In the genomic region with DNA sequence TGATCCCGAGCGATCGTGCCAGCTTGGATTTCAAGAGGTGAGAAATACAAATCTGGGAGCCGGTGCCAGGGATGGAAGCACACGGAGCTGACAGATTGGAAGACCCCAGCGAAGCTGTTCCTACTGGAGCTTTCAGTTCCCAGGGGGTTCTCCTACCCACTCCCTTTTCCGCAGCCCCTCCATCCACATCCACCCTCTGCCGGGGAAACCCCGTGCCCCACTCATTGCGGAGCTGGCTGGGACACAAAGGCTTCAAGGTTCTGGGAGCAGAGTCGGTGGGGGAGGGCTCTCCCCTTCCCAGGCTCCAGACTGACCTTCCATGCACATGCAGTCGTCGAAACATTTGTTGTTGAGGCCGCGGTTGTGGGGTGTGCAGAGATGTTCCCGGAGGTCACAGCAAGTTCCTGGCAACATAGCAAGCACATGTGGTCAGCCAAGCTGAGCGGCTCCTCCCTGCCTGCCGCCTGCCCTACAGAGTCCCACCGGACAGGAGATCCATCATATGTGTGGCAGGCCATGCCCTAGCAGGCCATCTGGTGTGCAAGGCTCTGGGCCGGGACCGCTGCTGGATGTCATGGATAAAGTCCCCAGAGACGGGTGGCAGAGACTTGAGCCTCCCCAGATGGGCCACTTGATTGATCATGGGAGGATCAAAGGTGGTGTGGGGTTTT, we compare ENCODE assay signal across 9 mouse cellular contexts. TPM values are rescaled to one million over a fixed set of nuclear protein-coding genes. Genes with fewer than 3 reads are reported as not detected.
A peak's percentile ranks its signal among the peaks of the same experiment; 100 is the strongest.
DNase-seq lines count a peak whose midpoint lies in the region; ATAC-seq and TF ChIP-seq lines count a peak whose summit lies in the region.
"Had no signal": no experiment of that assay in that cellular context is flagged by ENCODE, and none has a peak within 500 bp of the region (broad histone marks: within the 10 kb centered on the region; RNA-seq: fewer than 3 reads in every experiment).

No protein-coding gene starts in this region.

- no peak for DNase-seq in forebrain, embryonic 11.5 days (ENCODE audit: low spot score)
- no peak for DNase-seq in liver, postnatal 0 days
- DNase-seq in embryo, embryonic 11 days = peak; percentile 76
- no peak for DNase-seq in spleen, adult 18-20 months
- DNase-seq in frontal cortex, adult 2 months (ENCODE audit: extremely low spot score in 1 of 2, low spot score in 1 of 2) = no peak

- TF ChIP-seq EP300 in liver, postnatal 0 days (IDR thresholded peaks at IDR 0.05; ENCODE audit: low read depth) = no peak

- no peaks in the 10 kb centered on the region for H3K27me3 ChIP-seq in forebrain, embryonic 12.5 days
- H3K27me3 ChIP-seq in forebrain, embryonic 11.5 days (ENCODE audit: control insufficient read depth, insufficient read depth, low read length) = no peaks in the 10 kb centered on the region
- peaks cover 18% of the 10 kb centered on the region for H3K27me3 ChIP-seq in liver, embryonic 12.5 days (replicated peaks)
- H3K27me3 ChIP-seq in liver, postnatal 0 days (ENCODE audit: insufficient read depth, low read length) = no peaks in the 10 kb centered on the region
- no peaks in the 10 kb centered on the region for H3K27me3 ChIP-seq in limb, embryonic 15.5 days

- H3K9me3 ChIP-seq in forebrain, embryonic 12.5 days = no peaks in the 10 kb centered on the region
- no peaks in the 10 kb centered on the region for H3K9me3 ChIP-seq in forebrain, embryonic 11.5 days (ENCODE audit: control insufficient read depth, low read length)
- no peaks in the 10 kb centered on the region for H3K9me3 ChIP-seq in liver, embryonic 12.5 days (replicated peaks)
- no peaks in the 10 kb centered on the region for H3K9me3 ChIP-seq in liver, postnatal 0 days (ENCODE audit: low read length)
- H3K9me3 ChIP-seq in limb, embryonic 15.5 days = no peaks in the 10 kb centered on the region
- H3K9me3 ChIP-seq: G1E had no signal

- H3K9ac ChIP-seq in forebrain, embryonic 12.5 days = no peak overlapping the region
- H3K9ac ChIP-seq in forebrain, embryonic 11.5 days (ENCODE audit: low read length) = no peak overlapping the region
- no peak overlapping the region for H3K9ac ChIP-seq in liver, embryonic 12.5 days
- no peak overlapping the region for H3K9ac ChIP-seq in liver, postnatal 0 days (replicated peaks)
- H3K9ac ChIP-seq in limb, embryonic 15.5 days = 0 out of 2 replicates have a peak overlapping the region, but pooled peaks have one; percentile 17

- H3K27ac ChIP-seq in forebrain, embryonic 12.5 days = 0 out of 2 replicates have a peak overlapping the region, but pooled peaks have one; percentile 54
- H3K27ac ChIP-seq in forebrain, embryonic 11.5 days (ENCODE audit: low read depth, low read length) = no peak overlapping the region
- H3K27ac ChIP-seq in liver, embryonic 12.5 days = no peak overlapping the region
- H3K27ac ChIP-seq in liver, postnatal 0 days (ENCODE audit: low read depth) = no peak overlapping the region
- no peak overlapping the region for H3K27ac ChIP-seq in limb, embryonic 15.5 days

- WGBS in forebrain, embryonic 12.5 days = 81% methylated on average over 22 of the region's 22 CpGs
- WGBS in forebrain, embryonic 11.5 days = 81% methylated on average over 22 of the region's 22 CpGs
- WGBS in liver, embryonic 12.5 days (ENCODE audit: insufficient replicate concordance) = 45% methylated on average over 22 of the region's 22 CpGs
- 53% methylated on average over 22 of the region's 22 CpGs for WGBS in liver, postnatal 0 days (ENCODE audit: insufficient replicate concordance)
- WGBS in limb, embryonic 15.5 days = 32% methylated on average over 22 of the region's 22 CpGs

- TF ChIP-seq CTCF in liver, postnatal 0 days (IDR thresholded peaks at IDR 0.05; ENCODE audit: low read depth) = no peak

- H3K4me1 ChIP-seq in forebrain, embryonic 12.5 days = no peaks in the 10 kb centered on the region
- no peaks in the 10 kb centered on the region for H3K4me1 ChIP-seq in forebrain, embryonic 11.5 days (replicated peaks; ENCODE audit: control insufficient read depth, insufficient read depth, low read length)
- peaks cover 5% of the 10 kb centered on the region; the same call in 1 of the 2 replicates for H3K4me1 ChIP-seq in liver, embryonic 12.5 days
- H3K4me1 ChIP-seq in liver, postnatal 0 days (ENCODE audit: insufficient read depth) = no peaks in the 10 kb centered on the region
- peaks cover 10% of the 10 kb centered on the region for H3K4me1 ChIP-seq in limb, embryonic 15.5 days

- no peak overlapping the region for H3K4me3 ChIP-seq in forebrain, embryonic 12.5 days (replicated peaks)
- H3K4me3 ChIP-seq in forebrain, embryonic 11.5 days (ENCODE audit: low read depth, low read length) = no peak overlapping the region
- H3K4me3 ChIP-seq in liver, embryonic 12.5 days = no peak overlapping the region
- H3K4me3 ChIP-seq in liver, postnatal 0 days (ENCODE audit: low read depth, low read length) = no peak overlapping the region
- H3K4me3 ChIP-seq in limb, embryonic 15.5 days = no peak overlapping the region

- peaks cover 6% of the 10 kb centered on the region for H3K36me3 ChIP-seq in forebrain, embryonic 12.5 days (replicated peaks)
- no peaks in the 10 kb centered on the region for H3K36me3 ChIP-seq in forebrain, embryonic 11.5 days (ENCODE audit: control insufficient read depth, insufficient read depth, low read length)
- no peaks in the 10 kb centered on the region for H3K36me3 ChIP-seq in liver, embryonic 12.5 days
- no peaks in the 10 kb centered on the region for H3K36me3 ChIP-seq in liver, postnatal 0 days (replicated peaks; ENCODE audit: insufficient read depth, low read length)
- no peaks in the 10 kb centered on the region for H3K36me3 ChIP-seq in limb, embryonic 15.5 days
- H3K36me3 ChIP-seq: G1E had no signal

- no peak overlapping the region for H3K4me2 ChIP-seq in forebrain, embryonic 12.5 days
- no peak overlapping the region for H3K4me2 ChIP-seq in forebrain, embryonic 11.5 days (ENCODE audit: low read depth, low read length, severe bottlenecking)
- H3K4me2 ChIP-seq in liver, embryonic 12.5 days = no peak overlapping the region
- no peak overlapping the region for H3K4me2 ChIP-seq in liver, postnatal 0 days (ENCODE audit: low read depth, low read length)
- 0 out of 2 replicates have a peak overlapping the region, but pooled peaks have one; percentile 20 for H3K4me2 ChIP-seq in limb, embryonic 15.5 days

- no peak for ATAC-seq in forebrain, embryonic 12.5 days (ENCODE audit: low FRiP score)
- ATAC-seq in forebrain, embryonic 11.5 days (replicated peaks; ENCODE audit: low FRiP score) = no peak
- peak; percentile 17; the same call in 1 of the 2 replicates for ATAC-seq in liver, embryonic 12.5 days
- ATAC-seq in liver, postnatal 0 days = no peak
- no peak for ATAC-seq in limb, embryonic 15.5 days (ENCODE audit: insufficient number of reproducible peaks, low FRiP score, low TSS enrichment, low read depth)

RNA-seq across cellular contexts. Expression of a gene that starts 19.9 kb away (rescaled TPM):
- 8.4 and 9.2 TPM in 2 replicates for polyA plus RNA-seq in forebrain, embryonic 12.5 days (2016; fragmentation: Nextera tagmentation; extraction: Ambion mirVana)
- 15.0 and 15.6 TPM in 2 replicates for polyA plus RNA-seq in forebrain, embryonic 11.5 days (2014; fragmentation: Nextera tagmentation; extraction: Ambion mirVana)
- polyA plus RNA-seq in liver, embryonic 12.5 days (2016; fragmentation: Nextera tagmentation; extraction: Ambion mirVana) = 12.3 and 12.5 TPM in 2 replicates
- 10.4 and 10.8 TPM in 2 replicates for polyA plus RNA-seq in liver, postnatal 0 days (2015; fragmentation: Nextera tagmentation; extraction: Ambion mirVana)
- polyA plus RNA-seq in limb, embryonic 15.5 days (2015; fragmentation: Nextera tagmentation; extraction: Ambion mirVana) = 14.8 and 15.9 TPM in 2 replicates
- polyA plus RNA-seq in frontal cortex, adult 2 months (2012; rRNA removed) = 7.5 and 9.6 TPM in 2 replicates

RNA-seq across cellular contexts. Expression of a gene that starts 22.4 kb away (rescaled TPM):
- 76.1 and 81.6 TPM in 2 replicates for polyA plus RNA-seq in forebrain, embryonic 12.5 days (2016; fragmentation: Nextera tagmentation; extraction: Ambion mirVana)
- polyA plus RNA-seq in forebrain, embryonic 11.5 days (2014; fragmentation: Nextera tagmentation; extraction: Ambion mirVana) = 68.5 and 75.0 TPM in 2 replicates
- polyA plus RNA-seq in liver, embryonic 12.5 days (2016; fragmentation: Nextera tagmentation; extraction: Ambion mirVana) = 24.2 and 25.5 TPM in 2 replicates
- 16.9 and 18.8 TPM in 2 replicates for polyA plus RNA-seq in liver, postnatal 0 days (2015; fragmentation: Nextera tagmentation; extraction: Ambion mirVana)
- 47.7 and 48.4 TPM in 2 replicates for polyA plus RNA-seq in limb, embryonic 15.5 days (2015; fragmentation: Nextera tagmentation; extraction: Ambion mirVana)
- polyA plus RNA-seq in frontal cortex, adult 2 months (2012; rRNA removed) = 24.8 and 27.8 TPM in 2 replicates

RNA-seq across cellular contexts. Expression of a gene that starts 22.7 kb away (rescaled TPM):
- 6.4 and 8.0 TPM in 2 replicates for polyA plus RNA-seq in forebrain, embryonic 12.5 days (2016; fragmentation: Nextera tagmentation; extraction: Ambion mirVana)
- polyA plus RNA-seq in forebrain, embryonic 11.5 days (2014; fragmentation: Nextera tagmentation; extraction: Ambion mirVana) = 3.8 and 5.0 TPM in 2 replicates
- polyA plus RNA-seq in liver, embryonic 12.5 days (2016; fragmentation: Nextera tagmentation; extraction: Ambion mirVana) = 0.08 TPM in 2 replicates
- 0.04 and 0.05 TPM in 2 replicates for polyA plus RNA-seq in liver, postnatal 0 days (2015; fragmentation: Nextera tagmentation; extraction: Ambion mirVana)
- polyA plus RNA-seq in limb, embryonic 15.5 days (2015; fragmentation: Nextera tagmentation; extraction: Ambion mirVana) = 0.22 and 0.29 TPM in 2 replicates
- polyA plus RNA-seq in frontal cortex, adult 2 months (2012; rRNA removed) = 0.97 and 1.2 TPM in 2 replicates
- polyA plus RNA-seq: G1E had no signal

RNA-seq across cellular contexts. Expression of a gene that starts 44.2 kb away (rescaled TPM):
- 14.9 and 16.4 TPM in 2 replicates for polyA plus RNA-seq in forebrain, embryonic 12.5 days (2016; fragmentation: Nextera tagmentation; extraction: Ambion mirVana)
- polyA plus RNA-seq in forebrain, embryonic 11.5 days (2014; fragmentation: Nextera tagmentation; extraction: Ambion mirVana) = 10.2 and 13.6 TPM in 2 replicates
- polyA plus RNA-seq in liver, embryonic 12.5 days (2016; fragmentation: Nextera tagmentation; extraction: Ambion mirVana) = 20.5 and 28.7 TPM in 2 replicates
- 30.1 and 32.0 TPM in 2 replicates for polyA plus RNA-seq in liver, postnatal 0 days (2015; fragmentation: Nextera tagmentation; extraction: Ambion mirVana)
- polyA plus RNA-seq in limb, embryonic 15.5 days (2015; fragmentation: Nextera tagmentation; extraction: Ambion mirVana) = 18.0 and 20.8 TPM in 2 replicates
- 33.9 and 40.0 TPM in 2 replicates for polyA plus RNA-seq in frontal cortex, adult 2 months (2012; rRNA removed)

RNA-seq across cellular contexts. Expression of a gene that starts 52.5 kb away (rescaled TPM):
- 57.5 and 60.5 TPM in 2 replicates for polyA plus RNA-seq in forebrain, embryonic 12.5 days (2016; fragmentation: Nextera tagmentation; extraction: Ambion mirVana)
- polyA plus RNA-seq in forebrain, embryonic 11.5 days (2014; fragmentation: Nextera tagmentation; extraction: Ambion mirVana) = 44.9 and 45.0 TPM in 2 replicates
- 1.6 and 1.7 TPM in 2 replicates for polyA plus RNA-seq in liver, embryonic 12.5 days (2016; fragmentation: Nextera tagmentation; extraction: Ambion mirVana)
- polyA plus RNA-seq in liver, postnatal 0 days (2015; fragmentation: Nextera tagmentation; extraction: Ambion mirVana) = 0.81 and 0.97 TPM in 2 replicates
- 5.2 and 6.5 TPM in 2 replicates for polyA plus RNA-seq in limb, embryonic 15.5 days (2015; fragmentation: Nextera tagmentation; extraction: Ambion mirVana)
- polyA plus RNA-seq in frontal cortex, adult 2 months (2012; rRNA removed) = 206 and 213 TPM in 2 replicates
